Mouse (Mus musculus): ENCODE results near the gene Tns1.

Tns1 gene

DNA sequence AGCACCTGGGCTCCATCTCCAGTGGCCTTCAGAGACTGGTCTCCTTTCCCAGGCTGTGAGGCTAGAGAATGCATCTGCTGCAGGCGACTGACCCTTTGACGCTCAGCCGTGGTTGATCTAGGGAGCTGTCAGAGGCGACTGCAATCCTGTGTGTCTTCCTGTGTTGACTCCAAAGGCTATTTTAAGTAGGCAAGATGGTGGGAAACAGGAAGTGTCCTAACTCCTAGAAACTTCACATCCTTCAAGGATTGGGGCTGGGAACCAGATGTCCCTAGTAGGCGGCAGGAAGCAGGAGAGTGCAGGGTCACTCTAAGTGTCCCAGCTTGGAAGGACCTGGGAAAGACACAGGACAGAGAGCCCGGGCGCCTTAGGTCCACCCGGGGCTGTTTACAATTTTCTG, 201.1 kb downstream of the Tns1 start:
- in situ Hi-C loops (cut with MboI, MseI), result loop anchor here (10.0 kb wide), 1 partner anchor 62 kb away; no protein-coding TSS in a partner anchor

DNA sequence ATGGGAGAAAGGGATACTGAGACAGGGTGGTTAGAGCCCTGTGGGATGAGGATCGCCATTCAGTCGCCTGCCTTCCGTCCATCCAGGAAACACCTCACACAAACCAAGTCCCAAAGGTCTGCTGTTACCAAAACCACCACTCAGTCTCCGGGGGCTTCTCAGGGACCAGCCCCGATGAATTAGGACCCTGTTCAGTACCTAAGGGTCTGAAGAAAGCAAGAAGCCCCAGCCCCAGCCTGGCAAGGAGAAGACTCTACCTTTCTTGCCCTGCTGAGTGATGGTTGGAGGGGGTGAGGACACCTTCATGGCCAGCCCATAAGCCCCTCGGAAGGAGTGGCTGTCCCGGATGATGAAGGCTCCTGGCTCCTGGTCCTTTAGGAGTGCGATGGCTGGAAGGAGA, 203.5 kb downstream of the Tns1 start:
- in situ Hi-C loops (cut with MboI, MseI), result loop anchor here (10.0 kb wide), 1 partner anchor 64 kb away; no protein-coding TSS in a partner anchor

DNA sequence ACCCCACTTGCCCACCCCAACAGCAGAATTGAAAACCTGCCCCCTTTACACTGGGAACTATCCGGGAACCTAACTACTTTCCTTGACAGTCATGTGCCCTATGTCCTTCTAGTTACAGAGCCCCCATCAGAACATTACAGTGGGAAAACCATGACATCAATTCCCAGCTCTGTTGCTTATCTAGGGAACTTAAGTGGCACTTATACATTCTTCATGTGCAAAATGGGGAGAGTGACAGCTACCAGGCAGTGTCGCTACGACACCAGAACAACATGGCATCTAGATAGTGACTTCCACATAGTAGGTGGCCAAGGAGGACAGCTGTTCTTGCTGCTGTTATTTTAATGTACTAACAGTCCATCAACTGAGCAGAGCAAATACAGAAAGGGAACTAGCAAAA, 204.3 kb downstream of the Tns1 start:
- in situ Hi-C loops (cut with MboI, MseI), result loop anchor here (10.0 kb wide), 1 partner anchor 65 kb away; no protein-coding TSS in a partner anchor

DNA sequence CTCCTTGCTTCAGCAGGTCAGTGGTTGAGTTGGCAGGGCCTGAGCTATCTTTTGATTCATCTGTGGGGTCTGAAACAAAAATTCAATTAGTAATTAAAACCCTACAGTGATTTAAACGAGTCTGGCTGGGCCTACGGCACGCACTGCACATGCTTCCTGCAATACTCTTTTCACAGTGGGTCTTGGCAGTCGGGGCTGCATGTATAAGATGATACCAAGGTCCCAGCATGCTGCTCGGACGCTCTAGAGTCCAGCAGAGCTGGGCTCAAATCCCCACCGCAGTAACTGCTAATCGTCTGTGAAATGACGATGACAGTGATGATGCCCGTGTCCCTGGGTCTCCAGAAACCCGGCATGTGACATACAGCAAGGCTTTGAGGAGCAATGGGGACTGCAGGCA, 206.2 kb downstream of the Tns1 start:
- in situ Hi-C loops (cut with MboI, MseI), result no loop called here

DNA sequence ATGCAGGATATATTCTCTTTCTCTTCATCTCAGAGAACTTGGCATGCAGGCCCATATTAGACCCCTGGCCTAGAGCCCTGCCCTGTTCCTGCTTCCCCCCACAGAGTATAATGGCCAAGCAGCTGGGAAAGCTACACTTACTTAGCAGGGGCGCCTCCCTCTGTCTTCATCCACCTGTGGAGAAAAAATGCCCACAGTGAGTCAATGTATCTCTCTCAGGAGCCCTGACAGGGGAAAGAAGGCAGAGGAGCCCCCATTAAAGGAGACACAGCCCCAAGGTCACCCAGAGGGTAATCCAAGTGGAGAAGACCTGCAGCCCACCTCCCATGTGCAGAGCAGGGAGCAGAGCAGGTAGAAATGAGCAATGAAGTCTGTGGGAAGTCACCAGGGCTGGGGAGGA, 208.0 kb downstream of the Tns1 start:
- in situ Hi-C loops (cut with MboI, MseI), result no loop called here

DNA sequence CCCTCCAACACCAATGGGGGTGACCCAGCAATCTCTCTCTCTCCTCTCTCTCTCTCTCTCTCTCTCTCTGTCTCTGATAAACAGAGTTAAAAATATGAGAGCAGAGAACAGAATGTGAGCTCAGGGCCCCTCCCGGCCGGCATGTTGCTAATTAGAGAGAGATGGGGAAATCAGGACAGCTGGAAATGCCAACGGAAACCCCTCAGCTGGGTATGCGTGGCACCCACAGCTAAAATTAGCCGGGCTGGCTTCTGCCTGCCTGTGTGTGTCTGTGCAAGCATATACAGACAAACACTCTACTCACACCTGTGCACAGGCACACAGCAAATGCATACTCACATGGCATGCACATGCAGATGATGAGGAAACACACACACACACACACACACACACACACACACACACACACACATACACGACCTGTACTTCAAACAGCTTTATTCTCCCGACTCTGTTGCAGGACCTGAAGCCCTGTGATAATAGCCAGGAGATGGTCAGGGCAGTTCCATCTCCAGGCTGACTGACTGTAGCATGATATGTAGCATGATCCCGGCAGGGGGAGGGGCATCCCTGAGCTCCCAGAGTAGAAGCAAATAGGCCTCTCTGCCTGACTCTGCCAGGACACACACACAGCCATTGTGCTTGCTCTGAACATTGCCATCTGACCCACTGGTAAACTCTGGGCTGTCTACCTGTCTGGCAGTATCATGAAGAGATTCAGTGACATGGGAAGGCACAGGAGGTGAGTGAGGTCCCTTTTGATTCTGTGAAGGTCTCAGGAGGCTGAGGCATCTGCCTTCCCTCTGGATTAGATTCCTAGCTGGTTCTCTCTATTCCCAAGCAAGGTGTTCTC, 208.8 kb downstream of the Tns1 start:
- in situ Hi-C loops (cut with MboI, MseI), result no loop called here

DNA sequence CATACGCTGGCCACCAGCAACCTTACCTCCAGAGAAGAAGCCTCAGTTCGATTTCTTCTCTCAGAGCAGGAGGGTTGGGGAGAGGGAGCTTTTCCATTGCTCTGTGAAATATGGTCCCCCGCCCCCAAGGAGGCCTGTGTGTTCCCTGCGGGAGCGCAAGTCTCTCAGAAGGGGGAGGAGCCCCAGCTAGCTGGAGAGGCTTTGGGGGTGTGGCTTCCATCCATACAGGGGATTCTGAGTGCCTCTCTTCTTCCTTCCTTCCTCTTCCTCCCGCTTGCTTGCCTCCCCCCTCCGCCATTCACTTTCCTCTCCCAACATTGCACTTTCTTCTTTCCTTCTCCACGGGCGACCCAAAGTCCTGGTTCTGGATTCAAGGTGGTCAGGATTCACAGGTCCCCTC, 210.2 kb downstream of the Tns1 start:
- in situ Hi-C loops (cut with MboI, MseI), result no loop called here

DNA sequence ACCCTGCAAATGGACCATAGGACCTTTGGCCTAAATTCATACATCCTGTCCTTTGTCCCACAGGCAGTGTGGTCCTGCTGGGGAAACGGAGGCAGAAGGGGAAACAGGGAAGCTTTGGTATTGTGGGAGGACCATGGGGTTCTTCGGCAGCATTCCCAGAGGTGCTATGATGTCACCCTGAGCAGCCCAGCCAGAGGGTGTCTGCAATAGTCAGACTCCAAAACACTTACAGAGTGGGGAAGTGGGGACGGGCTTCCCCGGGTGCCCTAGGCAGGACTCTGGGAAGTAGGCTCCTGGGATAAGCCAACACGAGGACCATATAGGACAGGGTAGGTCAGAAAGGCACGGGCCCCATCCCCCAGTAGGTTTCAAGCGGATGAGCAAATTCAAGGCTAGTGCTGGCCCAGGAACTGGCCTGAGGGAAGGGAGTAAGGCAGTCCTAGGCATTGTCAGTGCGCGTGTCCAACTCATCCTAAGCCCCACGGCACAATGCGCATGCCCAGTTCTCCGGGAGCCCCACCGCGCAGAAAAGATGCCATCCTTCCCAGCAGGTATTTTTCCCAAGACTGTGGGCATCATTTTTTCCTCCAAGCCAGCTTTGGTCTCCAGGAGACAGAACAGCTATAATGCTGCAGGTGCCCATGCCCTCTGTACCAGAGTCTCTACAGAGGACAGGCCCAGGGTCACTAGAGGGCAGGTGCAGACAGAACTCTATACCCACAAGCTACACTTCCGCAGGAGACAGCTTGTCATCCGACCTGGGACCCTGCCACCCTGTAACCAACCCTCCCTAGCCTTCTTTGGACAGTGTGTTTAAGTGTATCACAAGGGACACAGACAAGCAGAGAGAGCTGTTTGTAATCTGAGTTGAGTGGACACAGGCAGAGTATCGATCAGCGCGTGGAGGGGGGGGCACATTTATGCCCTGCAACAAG, 210.9 kb downstream of the Tns1 start:
- in situ Hi-C loops (cut with MboI, MseI), result no loop called here

DNA sequence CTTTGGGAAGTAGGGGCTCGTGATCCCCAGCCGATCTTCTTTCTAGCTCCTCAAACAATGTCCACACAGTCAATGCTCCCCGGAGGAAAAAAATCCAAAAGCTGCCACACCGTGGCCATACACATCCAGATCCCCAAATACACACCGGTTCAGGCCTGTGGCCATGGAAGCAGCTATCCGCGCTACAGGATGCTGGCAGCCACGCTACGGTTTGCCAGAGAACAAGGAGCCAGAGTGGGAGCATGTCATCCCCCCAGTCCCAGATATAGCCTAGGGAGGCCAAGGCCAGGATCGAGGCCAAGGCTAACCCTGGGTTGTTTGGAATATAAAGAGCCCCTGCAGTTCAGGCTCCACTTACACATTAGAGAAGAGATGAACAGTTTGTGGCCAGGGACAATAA, 211.8 kb downstream of the Tns1 start:
- in situ Hi-C loops (cut with MboI, MseI), result no loop called here

DNA sequence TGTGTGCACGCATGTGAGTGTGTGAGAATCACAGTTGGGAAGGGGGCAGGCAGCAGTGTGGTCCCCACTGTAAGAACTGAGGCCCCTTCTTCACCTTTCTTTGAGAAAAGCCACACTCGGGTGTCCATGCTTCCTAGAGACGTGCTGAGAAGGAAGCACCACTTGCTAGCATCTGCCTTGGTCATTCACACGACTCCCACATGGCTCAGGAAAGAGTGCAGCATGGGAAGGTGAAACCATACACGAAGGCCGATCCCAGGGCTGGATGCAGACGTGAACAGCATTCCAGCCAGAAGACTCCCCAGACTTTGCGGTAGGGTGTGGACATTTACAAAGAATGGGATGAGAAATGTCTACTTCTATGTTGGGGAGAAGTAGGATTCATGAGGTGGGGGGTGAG, 212.3 kb downstream of the Tns1 start:
- in situ Hi-C loops (cut with MboI, MseI), result no loop called here

DNA sequence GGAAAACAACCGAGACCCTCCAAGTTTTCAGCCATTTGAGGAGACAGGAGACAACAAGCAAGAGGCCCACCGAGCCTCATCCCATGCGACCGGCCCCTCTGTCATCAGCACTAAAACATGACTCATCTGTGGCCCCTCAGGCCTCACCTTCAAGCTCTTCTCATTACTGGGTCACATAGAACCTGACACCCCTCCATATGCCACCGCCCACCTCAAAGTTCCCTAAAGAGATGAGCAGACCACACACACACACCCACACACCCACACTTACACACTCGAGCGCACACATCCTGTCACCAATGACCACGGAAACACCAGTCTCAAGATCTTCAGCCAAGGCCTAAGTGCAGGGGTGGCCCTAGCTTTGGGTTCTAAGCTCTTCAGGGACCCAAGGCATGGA, 213.5 kb downstream of the Tns1 start:
- in situ Hi-C loops (cut with MboI, MseI), result no loop called here

DNA sequence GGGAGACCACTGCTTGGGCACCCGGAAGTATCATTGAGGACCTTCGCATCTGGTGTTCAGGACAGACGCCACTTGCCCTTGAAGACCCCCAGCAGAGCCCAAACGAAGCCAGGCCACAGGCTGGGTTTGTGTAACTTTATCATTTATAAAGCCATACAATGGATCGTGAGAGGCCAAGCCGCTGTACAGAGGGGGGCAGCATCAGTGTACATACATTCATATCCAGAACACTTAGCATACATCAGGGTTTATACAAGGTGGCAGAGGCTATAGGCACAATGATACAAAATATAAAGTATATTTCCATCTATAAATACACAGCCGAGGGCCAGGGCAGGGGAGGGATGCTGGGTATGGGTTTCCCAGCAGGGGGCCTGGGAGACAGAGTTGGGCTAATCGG, 214.1 kb downstream of the Tns1 start:
- in situ Hi-C loops (cut with MboI, MseI), result no loop called here

DNA sequence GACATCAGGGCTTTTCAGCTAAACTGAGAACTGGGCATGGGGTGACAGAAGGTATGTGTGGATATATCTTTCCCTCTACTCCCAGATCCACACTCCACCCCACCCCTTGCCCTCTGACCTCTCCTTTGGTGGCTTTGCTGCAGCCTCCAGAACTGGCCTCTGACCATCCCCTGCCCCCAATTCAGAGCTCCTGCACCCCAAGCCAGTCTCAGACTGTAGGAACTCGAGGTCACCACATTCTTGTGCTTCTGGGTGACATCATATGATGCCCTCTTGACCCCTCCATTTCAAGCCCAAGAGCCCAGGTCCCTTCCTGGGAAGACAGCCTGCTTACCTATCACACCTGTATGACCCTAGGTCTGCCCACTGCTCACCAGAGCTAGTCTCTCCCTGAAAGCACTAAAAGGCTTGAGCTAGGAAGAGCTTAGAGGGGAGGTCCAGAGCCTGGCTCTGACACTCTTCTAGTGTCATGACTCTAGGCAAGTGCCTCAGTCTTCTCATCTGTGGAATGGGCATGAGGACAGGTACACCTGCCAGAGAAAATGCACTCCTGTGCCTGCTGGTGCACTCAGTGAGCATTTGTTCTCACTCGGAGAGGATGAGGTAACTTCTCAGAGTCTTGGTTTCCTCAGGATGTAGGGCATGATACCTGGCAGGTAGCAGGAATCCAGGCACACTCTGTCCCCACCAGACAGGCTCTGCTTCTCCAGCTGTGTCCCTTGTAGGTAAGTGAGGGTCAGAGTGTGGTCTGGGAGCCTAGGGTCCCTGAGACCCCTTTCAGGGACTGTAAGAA, 214.9 kb downstream of the Tns1 start:
- in situ Hi-C loops (cut with MboI, MseI), result no loop called here

DNA sequence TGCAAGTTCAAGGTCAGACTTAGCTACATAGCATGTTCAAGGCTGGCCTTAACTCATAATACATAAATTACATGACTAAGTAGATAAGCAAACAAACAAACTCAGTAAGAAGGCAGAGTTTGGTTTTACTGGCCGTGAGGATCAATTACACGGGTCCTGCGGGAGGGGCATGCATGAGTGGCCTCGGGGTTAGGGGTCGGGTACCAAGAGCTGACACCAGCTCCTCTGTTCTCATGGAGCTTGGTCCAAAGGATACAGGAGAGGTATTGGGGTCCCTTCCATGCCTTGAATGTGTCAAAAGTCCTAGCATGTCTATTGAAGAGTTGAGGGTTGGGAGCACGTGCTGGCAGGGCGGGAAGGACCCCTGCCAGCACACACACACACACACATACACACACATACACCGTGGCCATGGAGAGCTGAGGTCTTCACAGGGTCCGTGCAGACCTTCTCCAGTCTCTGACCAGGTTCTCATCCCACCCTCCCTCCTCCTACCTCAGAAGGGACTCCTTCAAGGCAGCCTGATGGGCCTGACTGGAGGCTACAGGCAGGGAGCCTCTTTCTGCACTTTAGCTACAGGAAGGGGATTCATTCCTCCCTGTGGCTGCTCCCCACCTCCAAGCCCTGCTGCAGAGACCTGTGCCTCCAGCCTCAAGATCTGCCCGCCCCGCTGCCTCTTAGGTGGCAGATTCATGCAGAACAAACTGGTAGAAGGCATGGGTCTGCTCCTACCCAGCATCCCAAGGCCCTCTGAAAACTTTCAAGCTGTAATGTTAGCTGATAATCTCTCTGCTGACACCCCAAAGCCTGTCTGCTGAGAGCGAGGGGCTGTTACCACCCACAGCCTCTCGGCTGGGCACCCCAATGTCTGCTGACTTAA, 215.9 kb downstream of the Tns1 start:
- in situ Hi-C loops (cut with MboI, MseI), result no loop called here

DNA sequence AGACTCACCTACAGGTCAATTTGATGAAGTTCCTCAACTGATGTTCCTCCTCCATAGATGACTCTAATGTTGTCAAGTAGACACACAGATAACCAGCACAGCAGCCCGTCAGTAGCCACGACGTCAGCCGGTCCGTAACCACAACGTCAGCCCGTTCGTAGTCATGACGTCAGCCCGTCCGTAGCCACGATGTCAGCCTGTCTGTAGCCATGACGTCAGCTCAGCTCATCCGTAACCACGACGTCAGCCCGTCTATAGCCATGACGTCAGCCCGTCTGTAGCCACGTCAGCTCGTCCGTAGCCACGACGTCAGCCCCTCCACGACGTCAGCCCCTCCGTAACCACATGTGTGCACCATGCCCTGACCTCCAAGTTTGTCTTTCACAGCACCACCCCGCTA, 217.1 kb downstream of the Tns1 start:
- in situ Hi-C loops (cut with MboI, MseI), result no loop called here

DNA sequence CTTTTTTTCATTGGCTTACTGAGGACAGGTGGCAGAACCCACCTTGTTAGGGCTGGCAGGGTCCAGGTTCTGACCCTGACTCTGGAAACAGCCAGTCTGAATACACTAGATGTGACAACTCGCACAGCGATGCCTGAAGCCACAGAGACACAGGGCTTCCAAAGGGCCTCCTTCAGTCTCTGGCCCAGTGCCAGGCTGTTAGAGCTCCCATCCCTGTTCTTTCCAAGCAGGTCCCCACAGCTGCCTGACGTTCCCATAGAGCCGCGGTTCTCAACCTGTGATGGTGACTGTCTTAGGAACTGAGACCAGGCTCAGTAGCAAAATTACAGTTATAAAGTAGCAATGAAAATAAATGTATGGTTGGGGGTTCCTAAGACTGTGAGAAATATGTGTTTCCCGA, 217.9 kb downstream of the Tns1 start:
- in situ Hi-C loops (cut with MboI, MseI), result no loop called here

DNA sequence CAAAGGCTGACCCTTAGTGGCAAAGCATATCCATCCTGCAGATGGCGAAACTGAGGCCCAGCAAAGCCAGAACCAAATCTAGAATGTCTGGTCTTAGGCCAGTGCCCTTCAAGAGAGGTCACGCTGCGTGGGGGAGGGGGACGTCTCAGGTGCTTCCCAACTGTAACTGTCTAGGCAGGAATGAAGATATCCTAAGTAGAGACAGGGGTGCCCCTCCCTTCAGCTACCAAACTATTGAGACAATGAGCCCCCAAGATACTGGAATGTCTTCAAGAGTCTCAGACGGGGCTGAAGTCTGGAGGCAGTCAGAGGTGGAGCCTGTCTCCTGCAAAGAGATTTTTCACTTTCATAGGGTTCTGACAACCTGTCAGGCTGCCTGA, 218.4 kb downstream of the Tns1 start:
- in situ Hi-C loops (cut with MboI, MseI), result no loop called here

DNA sequence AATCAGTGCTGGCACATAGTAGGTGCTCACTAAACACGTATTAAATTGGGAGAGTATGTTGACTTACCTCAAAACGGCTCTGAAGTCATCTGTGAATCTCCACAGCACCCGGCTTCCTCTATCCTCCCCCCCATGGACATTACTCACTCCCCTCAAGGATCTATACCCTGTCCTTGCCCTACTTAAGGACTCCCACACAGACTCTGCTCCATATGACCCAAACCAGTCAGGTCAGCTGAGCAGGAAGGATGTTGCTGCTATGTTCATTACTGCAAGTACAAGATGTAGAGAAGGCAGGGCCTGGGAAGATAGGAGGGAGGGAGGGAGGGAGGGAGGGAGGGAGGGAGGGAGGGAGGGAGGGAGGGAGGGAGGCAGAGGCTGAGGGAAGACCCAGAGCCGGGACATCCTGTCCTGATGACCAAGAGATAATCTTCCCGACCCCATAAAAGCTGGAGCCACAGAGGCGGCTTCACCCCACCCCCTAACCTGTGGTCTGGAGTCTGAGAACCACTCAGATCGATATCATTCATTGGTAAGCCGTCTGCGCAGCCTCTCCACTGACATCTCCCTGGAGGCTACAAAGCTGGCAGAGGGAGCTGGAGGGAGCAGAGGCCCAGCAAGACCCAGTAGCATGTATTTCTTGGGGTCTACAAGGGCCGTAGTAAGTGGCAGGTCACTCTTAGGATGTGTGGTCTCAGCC, 219.0 kb downstream of the Tns1 start:
- in situ Hi-C loops (cut with MboI, MseI), result no loop called here

DNA sequence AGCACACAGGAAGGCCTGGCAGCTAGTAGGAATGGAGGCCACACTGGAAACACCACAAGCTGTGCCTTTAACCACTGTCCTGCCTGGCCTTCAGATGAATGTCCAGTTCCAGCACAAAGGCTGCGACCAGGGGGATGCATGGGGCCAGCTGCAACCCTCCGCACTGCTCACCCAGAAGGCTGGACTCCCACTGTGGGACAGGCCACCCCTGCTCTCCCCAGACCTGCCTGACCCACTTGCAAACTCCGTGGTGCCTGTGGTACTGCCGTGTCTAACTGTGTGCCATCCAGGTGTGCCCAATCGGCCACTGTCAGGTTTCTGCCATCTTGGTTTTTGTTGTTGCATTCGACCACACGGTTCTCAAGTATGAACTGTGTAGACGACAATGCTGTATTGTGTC, 219.6 kb downstream of the Tns1 start:
- in situ Hi-C loops (cut with MboI, MseI), result loop anchor here (5.0 kb wide), 2 partner anchors 93 to 173 kb away; no protein-coding TSS in a partner anchor

DNA sequence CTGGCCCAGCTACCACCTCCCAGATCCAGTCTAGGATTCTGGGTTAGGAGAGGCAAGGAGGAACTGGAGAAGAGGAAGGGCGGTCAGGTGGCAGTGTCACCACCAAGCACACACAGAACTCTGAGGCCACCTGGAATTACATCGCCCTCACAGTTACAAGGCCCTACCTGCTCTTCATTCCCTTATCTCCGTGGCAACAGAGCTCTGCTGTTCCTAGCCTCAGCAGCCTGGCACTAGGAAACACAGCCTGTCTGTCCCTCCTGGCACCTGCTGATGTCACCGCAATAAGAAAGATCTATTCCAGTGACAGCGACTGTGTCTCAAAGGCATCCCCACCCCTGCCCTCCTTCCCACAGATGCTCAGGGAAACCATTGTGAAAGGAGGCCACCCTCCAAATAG, 221.2 kb downstream of the Tns1 start:
- in situ Hi-C loops (cut with MboI, MseI), result loop anchor here (5.0 kb wide), 2 partner anchors 94 to 174 kb away; no protein-coding TSS in a partner anchor

Measured in regulatory T cell (primary cell).